Mouse (Mus musculus) embryonic fibroblast, embryonic 13.5 days (primary cell): ENCODE results near the gene Itpr2. TPM values are rescaled to one million over a fixed set of nuclear protein-coding genes. Genes with fewer than 3 reads are reported as not detected.

Source experiments
- H3K27ac ChIP-seq: 2 replicates; pipeline ENCODE4 v1.5.1; 2012; ENCODE audit warnings: low read length, control low read depth, inconsistent platforms; ENCODE audit not compliant: insufficient read depth
- H3K4me1 ChIP-seq: 2 replicates; pipeline ENCODE4 v1.6.1; 2011; ENCODE audit warnings: low read length; ENCODE audit not compliant: control insufficient read depth, insufficient read depth
- H3K4me3 ChIP-seq: 2 replicates; pipeline ENCODE4 v1.5.1; 2011; ENCODE audit warnings: mild to moderate bottlenecking, control low read depth, low read length; ENCODE audit not compliant: insufficient read depth
- CTCF ChIP-seq: IDR thresholded peaks from 2 replicates; pipeline ENCODE4 v1.5.1; 2011; ENCODE audit warnings: mild to moderate bottlenecking, control low read depth, low read length, moderate library complexity, borderline replicate concordance; ENCODE audit not compliant: insufficient read depth
- POLR2A ChIP-seq: IDR thresholded peaks from 2 replicates; pipeline ENCODE4 v1.6.1; 2011; ENCODE audit warnings: low read depth, mild to moderate bottlenecking, control low read depth, low read length, moderate library complexity
- polyA plus RNA-seq: library from polyadenylated mRNA; stranded (reverse); fragments of >200 nt; gene quantifications from 2 replicates; pipeline ENCODE4 v1.2.4, GENCODE M21; 2011; ENCODE audit warnings: low read depth; ENCODE audit not compliant: missing spikeins, insufficient read length

Itpr2 gene
- polyA plus RNA-seq, 1 experiment = 7.7 TPM

- H3K4me3 ChIP-seq = no peak overlapping the region
- no peak for TF ChIP-seq POLR2A
- no peak for TF ChIP-seq CTCF
- no peak overlapping the region for H3K27ac ChIP-seq
- H3K4me1 ChIP-seq = no peaks in the 10 kb centered on the region
These were observed 188.6 kb downstream of the Itpr2 start for GRCm38 (mm10) chr6:146313396-146313795.

GRCm38 (mm10) chr6:146310210-146310609 is 191.8 kb downstream of the Itpr2 start:
- H3K27ac ChIP-seq = no peak overlapping the region
- no peak overlapping the region for H3K4me3 ChIP-seq
- TF ChIP-seq CTCF (no peak), POLR2A (no peak)
- no peaks in the 10 kb centered on the region for H3K4me1 ChIP-seq

- Histone ChIP-seq H3K4me1 (no peaks in the 10 kb centered on the region), H3K4me3 (no peak overlapping the region), H3K27ac (no peak overlapping the region)
- TF ChIP-seq CTCF = no peak
- TF ChIP-seq POLR2A = no peak
These were observed 192.7 kb downstream of the Itpr2 start for GRCm38 (mm10) chr6:146309335-146309734.

- Histone ChIP-seq H3K27ac (no peak overlapping the region), H3K4me3 (no peak overlapping the region), H3K4me1 (no peaks in the 10 kb centered on the region)
- TF ChIP-seq CTCF (no peak), POLR2A (no peak)
These were observed 196.0 kb downstream of the Itpr2 start for GRCm38 (mm10) chr6:146305995-146306394.

- H3K27ac ChIP-seq = no peak overlapping the region
- no peaks in the 10 kb centered on the region for H3K4me1 ChIP-seq
- no peak overlapping the region for H3K4me3 ChIP-seq
- no peak for TF ChIP-seq POLR2A
These were observed 197.9 kb downstream of the Itpr2 start for GRCm38 (mm10) chr6:146304088-146304487.

- Histone ChIP-seq H3K4me1 (no peaks in the 10 kb centered on the region), H3K4me3 (no peak overlapping the region), H3K27ac (no peak overlapping the region)
- no peak for TF ChIP-seq POLR2A
- no peak for TF ChIP-seq CTCF
These were observed 198.7 kb downstream of the Itpr2 start for GRCm38 (mm10) chr6:146303336-146303735.

- Histone ChIP-seq H3K4me1 (no peaks in the 10 kb centered on the region), H3K27ac (no peak overlapping the region), H3K4me3 (no peak overlapping the region)
- no peak for TF ChIP-seq POLR2A
These were observed 199.4 kb downstream of the Itpr2 start for GRCm38 (mm10) chr6:146302574-146303130.

GRCm38 (mm10) chr6:146302101-146302500 is 199.9 kb downstream of the Itpr2 start:
- H3K27ac ChIP-seq = no peak overlapping the region
- H3K4me3 ChIP-seq = no peak overlapping the region
- no peak for TF ChIP-seq POLR2A
- H3K4me1 ChIP-seq = no peaks in the 10 kb centered on the region

GRCm38 (mm10) chr6:146300961-146301360 is 201.1 kb downstream of the Itpr2 start:
- TF ChIP-seq CTCF (no peak), POLR2A (no peak)
- no peak overlapping the region for H3K27ac ChIP-seq

GRCm38 (mm10) chr6:146298712-146299111 is 203.3 kb downstream of the Itpr2 start:
- Histone ChIP-seq H3K4me3 (no peak overlapping the region), H3K4me1 (no peaks in the 10 kb centered on the region), H3K27ac (no peak overlapping the region)
- TF ChIP-seq POLR2A = no peak
- no peak for TF ChIP-seq CTCF

More at GRCm38 (mm10) chr6:146300961-146301360, 201.1 kb downstream of the Itpr2 start:
- H3K4me1 ChIP-seq = no peaks in the 10 kb centered on the region
- no peak overlapping the region for H3K4me3 ChIP-seq

GRCm38 (mm10) chr6:146291036-146291435 is 211.0 kb downstream of the Itpr2 start:
- TF ChIP-seq CTCF (no peak), POLR2A (no peak)
- no peak overlapping the region for H3K4me3 ChIP-seq
- no peaks in the 10 kb centered on the region for H3K4me1 ChIP-seq
- no peak overlapping the region for H3K27ac ChIP-seq
